Mouse (Mus musculus): ENCODE data around the gene Hmg20b. TPM values are rescaled to one million over a fixed set of nuclear protein-coding genes. Genes with fewer than 3 reads are reported as not detected.

Hmg20b gene
- 33.2 and 35.5 TPM in 2 replicates for total RNA-seq (2017)

GRCm38 (mm10) chr10:81350351-81351063 lies at the start of gene Hmg20b:
Hmg20b (minus strand) TSS chr10:81350480.
- ATAC-seq (replicated peaks; ENCODE audit: low read depth, poor library complexity, severe bottlenecking) = peak; percentile 86

GRCm38 (mm10) chr10:81399798-81400308 lies 49.6 kb upstream of the Hmg20b start:
- ATAC-seq (replicated peaks; ENCODE audit: low read depth, poor library complexity, severe bottlenecking) = no peak

GRCm38 (mm10) chr10:81399296-81399695 lies 49.0 kb upstream of the Hmg20b start:
- no peak for ATAC-seq (replicated peaks; ENCODE audit: low read depth, poor library complexity, severe bottlenecking)

- no peak for ATAC-seq (replicated peaks; ENCODE audit: low read depth, poor library complexity, severe bottlenecking)
Measured at GRCm38 (mm10) chr10:81396749-81397148, 46.5 kb upstream of the Hmg20b start.

- ATAC-seq (replicated peaks; ENCODE audit: low read depth, poor library complexity, severe bottlenecking) = no peak
Measured at GRCm38 (mm10) chr10:81395865-81396264, 45.6 kb upstream of the Hmg20b start.

- peak; percentile 56 for ATAC-seq (replicated peaks; ENCODE audit: low read depth, poor library complexity, severe bottlenecking)
Measured at GRCm38 (mm10) chr10:81395127-81395526, 44.8 kb upstream of the Hmg20b start.

- ATAC-seq (replicated peaks; ENCODE audit: low read depth, poor library complexity, severe bottlenecking) = peak; percentile 59
Measured at GRCm38 (mm10) chr10:81393456-81394063, 43.3 kb upstream of the Hmg20b start.

- no peak for ATAC-seq (replicated peaks; ENCODE audit: low read depth, poor library complexity, severe bottlenecking)
Measured at GRCm38 (mm10) chr10:81392781-81393185, 42.5 kb upstream of the Hmg20b start, which contains the start of gene Smim24. Smim24 (plus strand) TSS chr10:81393051.

GRCm38 (mm10) chr10:81392270-81392669 lies 42.0 kb upstream of the Hmg20b start:
- no peak for ATAC-seq (replicated peaks; ENCODE audit: low read depth, poor library complexity, severe bottlenecking)

GRCm38 (mm10) chr10:81390678-81390965 lies 40.3 kb upstream of the Hmg20b start:
- no peak for ATAC-seq (replicated peaks; ENCODE audit: low read depth, poor library complexity, severe bottlenecking)

GRCm38 (mm10) chr10:81389801-81390677 lies 39.8 kb upstream of the Hmg20b start:
- peak; percentile 65 for ATAC-seq (replicated peaks; ENCODE audit: low read depth, poor library complexity, severe bottlenecking)

GRCm38 (mm10) chr10:81389373-81389772 lies 39.1 kb upstream of the Hmg20b start:
- ATAC-seq (replicated peaks; ENCODE audit: low read depth, poor library complexity, severe bottlenecking) = no peak

- no peak for ATAC-seq (replicated peaks; ENCODE audit: low read depth, poor library complexity, severe bottlenecking)
Measured at GRCm38 (mm10) chr10:81388505-81389055, 38.3 kb upstream of the Hmg20b start, which contains the start of gene Gm48552. Gm48552 (plus strand) TSS chr10:81389005.

- ATAC-seq (replicated peaks; ENCODE audit: low read depth, poor library complexity, severe bottlenecking) = no peak
Measured at GRCm38 (mm10) chr10:81387716-81388115, 37.4 kb upstream of the Hmg20b start.

- ATAC-seq (replicated peaks; ENCODE audit: low read depth, poor library complexity, severe bottlenecking) = no peak
Measured at GRCm38 (mm10) chr10:81385603-81386306, 35.5 kb upstream of the Hmg20b start.

- peak; percentile 0; the same call in 1 of the 2 replicates for ATAC-seq (replicated peaks; ENCODE audit: low read depth, poor library complexity, severe bottlenecking)
Measured at GRCm38 (mm10) chr10:81384605-81384982, 34.3 kb upstream of the Hmg20b start.

GRCm38 (mm10) chr10:81383802-81384604 lies 33.7 kb upstream of the Hmg20b start, which contains the start of the genes Dohh and Gm48551:
Dohh (plus strand) TSS chr10:81384428.
Gm48551 (plus strand) TSS chr10:81384466.
- ATAC-seq (replicated peaks; ENCODE audit: low read depth, poor library complexity, severe bottlenecking) = peak; percentile 77

- peak; percentile 57 for ATAC-seq (replicated peaks; ENCODE audit: low read depth, poor library complexity, severe bottlenecking)
Measured at GRCm38 (mm10) chr10:81382039-81382438, 31.8 kb upstream of the Hmg20b start.

All from common myeloid progenitor, adult 5-6 weeks (primary cell).